Mouse (Mus musculus) kidney, postnatal 0 days (tissue): ENCODE measurements around the gene Fam118b. TPM values are rescaled to one million over a fixed set of nuclear protein-coding genes. Genes with fewer than 3 reads are reported as not detected.
A peak's percentile ranks its signal among the peaks of the same experiment; 100 is the strongest.

Source experiments
- ATAC-seq: fragments of 200-750 bp; cut with Nextera tagmentation; replicated peaks from 2 replicates; pipeline ENCODE4 v1.8.0; 2017; ENCODE audit warnings: low read depth, moderate number of reproducible peaks, moderate TSS enrichment, moderate library complexity; ENCODE audit not compliant: low FRiP score
- DNase-seq: peaks from one replicate; pipeline ENCODE4 v3.0.0-alpha.2; 2016; ENCODE audit warnings: low spot score
- H3K27ac ChIP-seq: fragments of 300-500 bp; sonication (generic); 2 replicates; pipeline ENCODE4 v1.5.1; 2014; ENCODE audit warnings: mild to moderate bottlenecking
- H3K27me3 ChIP-seq: fragments of 300-500 bp; sonication (generic); 2 replicates; pipeline ENCODE4 v1.6.1; 2014; ENCODE audit warnings: low read length, mixed read lengths; ENCODE audit not compliant: insufficient read depth
- H3K36me3 ChIP-seq: fragments of 300-500 bp; sonication (generic); 2 replicates; pipeline ENCODE4 v1.6.1; 2014; ENCODE audit warnings: low read length, mixed read lengths; ENCODE audit not compliant: insufficient read depth
- H3K4me1 ChIP-seq: fragments of 300-500 bp; sonication (generic); replicated peaks from 2 replicates; pipeline ENCODE4 v1.6.1; 2014; ENCODE audit warnings: antibody characterized with exemption, low read length, mixed read lengths; ENCODE audit not compliant: insufficient read depth
- H3K4me2 ChIP-seq: fragments of 300-500 bp; sonication (generic); 2 replicates; pipeline ENCODE4 v1.6.1; 2014; ENCODE audit warnings: mild to moderate bottlenecking, low read length, moderate library complexity, mixed read lengths
- H3K4me3 ChIP-seq: fragments of 300-500 bp; sonication (generic); replicated peaks from 2 replicates; pipeline ENCODE4 v1.5.1; 2014; ENCODE audit warnings: low read depth, low read length
- H3K9ac ChIP-seq: fragments of 300-500 bp; sonication (generic); 2 replicates; pipeline ENCODE4 v1.6.1; 2014; ENCODE audit warnings: low read depth, low read length
- H3K9me3 ChIP-seq: fragments of 300-500 bp; sonication (generic); replicated peaks from 2 replicates; pipeline ENCODE4 v1.6.1; 2016; ENCODE audit warnings: low read length, inconsistent platforms, mixed read lengths
- CTCF ChIP-seq: IDR thresholded peaks from 2 replicates; pipeline ENCODE4 v1.5.1; 2016; ENCODE audit warnings: antibody characterized with exemption, low read depth, mild to moderate bottlenecking, moderate library complexity
- WGBS: fragments of 180-500 bp; shearing (Covaris S2); extraction: QIAGEN DNeasy Blood & Tissue Kit; methylation state at CpG from one replicate; pipeline ENCODE4 v1.1.7; 2014; 5-methylcytosine and 5-hydroxymethylcytosine counted together
- polyA plus RNA-seq: library from polyadenylated mRNA; unstranded; fragments of >200 nt; fragmentation: Nextera tagmentation; extraction: Ambion mirVana; gene quantifications from 2 replicates; pipeline ENCODE4 v1.2.1, GENCODE M21; 2015

Fam118b gene
- polyA plus RNA-seq, 1 experiment from 2014 or later: 32.2 TPM

GRCm38 (mm10) chr9:35176124-35176659 lies 91.4 kb downstream of the Fam118b start:
- H3K27ac ChIP-seq: peak overlapping the region; percentile 66; the same call in 1 of the 2 replicates
- peak overlapping the region; percentile 45; the same call in 1 of the 2 replicates for H3K9ac ChIP-seq
- no peak for DNase-seq
- H3K36me3 ChIP-seq: no peaks in the 10 kb centered on the region
- H3K4me2 ChIP-seq: peak overlapping the region; percentile 91
- ATAC-seq: no peak; the same call in 1 of the 2 replicates
- H3K27me3 ChIP-seq: no peaks in the 10 kb centered on the region
- 0 out of 2 replicates have a peak, but pooled peaks cover 5% of the 10 kb centered on the region for H3K4me1 ChIP-seq
- H3K4me3 ChIP-seq: peak overlapping the region; percentile 51
- no peaks in the 10 kb centered on the region for H3K9me3 ChIP-seq
- WGBS: 51% methylated on average over 14 of the region's 14 CpGs
- no peak for TF ChIP-seq CTCF

- DNase-seq: peak; percentile 98
- Histone ChIP-seq H3K4me1 (0 out of 2 replicates have a peak, but pooled peaks cover 5% of the 10 kb centered on the region), H3K4me3 (peak within 1 kb of the TSS; percentile 51), H3K36me3 (no peaks in the 10 kb centered on the region), H3K27ac (peak within 1 kb of the TSS; percentile 66), H3K9ac (peak within 1 kb of the TSS; percentile 45), H3K27me3 (no peaks in the 10 kb centered on the region), H3K9me3 (no peaks in the 10 kb centered on the region), H3K4me2 (peak within 1 kb of the TSS; percentile 91)
- peak; percentile 39 for TF ChIP-seq CTCF
- peak; percentile 96 for ATAC-seq
- 1% methylated on average over 38 of the region's 38 CpGs for WGBS
Measured at GRCm38 (mm10) chr9:35175251-35176123, 92.1 kb downstream of the Fam118b start, which contains the start of gene Dcps. TSS of gene Dcps (minus strand) at chr9:35176061.

GRCm38 (mm10) chr9:35173331-35173730 lies 94.3 kb downstream of the Fam118b start:
- H3K27ac ChIP-seq: no peak overlapping the region
- no peak for ATAC-seq
- H3K4me3 ChIP-seq: no peak overlapping the region
- TF ChIP-seq CTCF: no peak
- H3K4me2 ChIP-seq: no peak overlapping the region
- no peaks in the 10 kb centered on the region for H3K27me3 ChIP-seq
- 92% methylated on average over 1 of the region's 1 CpGs for WGBS
- H3K36me3 ChIP-seq: no peaks in the 10 kb centered on the region
- no peaks in the 10 kb centered on the region for H3K9me3 ChIP-seq
- no peak for DNase-seq
- H3K9ac ChIP-seq: no peak overlapping the region
- H3K4me1 ChIP-seq: 0 out of 2 replicates have a peak, but pooled peaks cover 5% of the 10 kb centered on the region

GRCm38 (mm10) chr9:35170071-35170470 lies 97.5 kb downstream of the Fam118b start:
- Histone ChIP-seq H3K9ac (no peak overlapping the region), H3K36me3 (no peaks in the 10 kb centered on the region), H3K9me3 (no peaks in the 10 kb centered on the region), H3K27me3 (no peaks in the 10 kb centered on the region), H3K27ac (no peak overlapping the region), H3K4me3 (no peak overlapping the region), H3K4me1 (0 out of 2 replicates have a peak, but pooled peaks cover 4% of the 10 kb centered on the region), H3K4me2 (no peak overlapping the region)
- DNase-seq (no peak), ATAC-seq (no peak)
- 89% methylated on average over 7 of the region's 7 CpGs for WGBS
- no peak for TF ChIP-seq CTCF

Other genes with a start within 250 kb of the Fam118b start
- 11.7 and 13.1 TPM in 2 replicates for gene St3gal4, start 148.5 kb downstream of the Fam118b start, polyA plus RNA-seq
- gene Dcps, start 91.7 kb downstream of the Fam118b start, polyA plus RNA-seq: 64.6 and 66.7 TPM in 2 replicates
- 130 and 139 TPM in 2 replicates for gene Srpr, start 67.6 kb downstream of the Fam118b start, polyA plus RNA-seq
- gene Tirap, start 67.5 kb downstream of the Fam118b start, polyA plus RNA-seq: 7.4 and 10.2 TPM in 2 replicates
- gene Foxred1, start 56.8 kb downstream of the Fam118b start, polyA plus RNA-seq: 36.8 and 40.9 TPM in 2 replicates
- gene Rpusd4, start 60 bp upstream of the Fam118b start, polyA plus RNA-seq: 26.5 and 29.6 TPM in 2 replicates
- gene Cdon, start 153.3 kb upstream of the Fam118b start, polyA plus RNA-seq: 1.9 and 2.2 TPM in 2 replicates